Mouse (Mus musculus) heart, embryonic 14.5 days (tissue): ENCODE measurements at regions not wholly inside any gene's neighbourhood (a gene's known extent, or its start where the extent isn't known, plus 50 kb on each side); places are given as distances from the start of the nearest gene placed in this dataset.
A peak's percentile ranks its signal among the peaks of the same experiment; 100 is the strongest.

Experiments
- ATAC-seq: fragments of 200-750 bp; cut with Nextera tagmentation; 2 replicates; pipeline ENCODE4 v1.8.0; 2017; ENCODE audit warnings: low read depth, moderate TSS enrichment; ENCODE audit not compliant: insufficient number of reproducible peaks, insufficient read depth, low FRiP score
- H3K27ac ChIP-seq, 2 experiments: fragments of 200-500 bp in 1 of 2; fragments of 300-500 bp in 1 of 2; sonication (generic) in 1 of 2; replicated peaks in 1 of 2; 2 replicates each; pipeline ENCODE4 v1.5.1; 2012 to 2014; ENCODE audit warnings: low read depth in 2 of 2, low read length in 2 of 2, control low read depth in 1 of 2, mild to moderate bottlenecking in 1 of 2, mixed read lengths in 1 of 2; ENCODE audit not compliant: control insufficient read depth in 1 of 2, insufficient read depth in 1 of 2
- H3K27me3 ChIP-seq: fragments of 300-500 bp; sonication (generic); 2 replicates; pipeline ENCODE4 v1.6.1; 2014; ENCODE audit warnings: mild to moderate bottlenecking, low read length, control low read depth; ENCODE audit not compliant: control insufficient read depth, insufficient read depth
- H3K36me3 ChIP-seq: fragments of 300-500 bp; sonication (generic); 2 replicates; pipeline ENCODE4 v1.6.1; 2014; ENCODE audit warnings: mild to moderate bottlenecking, control low read depth, low read length, mixed read lengths; ENCODE audit not compliant: control insufficient read depth, insufficient read depth
- H3K4me1 ChIP-seq, 2 experiments: fragments of 200-500 bp in 1 of 2; fragments of 300-500 bp in 1 of 2; sonication (generic) in 1 of 2; 2 replicates each; pipeline ENCODE4 v1.6.1; 2012 to 2014; ENCODE audit warnings: low read length in 2 of 2, control low read depth in 1 of 2, mixed read lengths in 1 of 2; ENCODE audit not compliant: control insufficient read depth in 2 of 2, insufficient read depth in 2 of 2
- H3K4me2 ChIP-seq: fragments of 300-500 bp; sonication (generic); 2 replicates; pipeline ENCODE4 v1.6.1; 2014; ENCODE audit warnings: mild to moderate bottlenecking, low read length
- H3K4me3 ChIP-seq, 2 experiments: fragments of 200-500 bp in 1 of 2; fragments of 300-500 bp in 1 of 2; sonication (generic) in 1 of 2; 2 replicates each; pipeline ENCODE4 v1.5.1; 2012 to 2014; ENCODE audit warnings: low read length in 2 of 2, mild to moderate bottlenecking in 2 of 2, control low read depth in 1 of 2, low read depth in 1 of 2, moderate library complexity in 1 of 2; ENCODE audit not compliant: control insufficient read depth in 1 of 2, insufficient read depth in 1 of 2
- H3K9ac ChIP-seq: fragments of 300-500 bp; sonication (generic); 2 replicates; pipeline ENCODE4 v1.6.1; 2014; ENCODE audit warnings: mild to moderate bottlenecking, low read length
- H3K9me3 ChIP-seq: fragments of 300-500 bp; sonication (generic); 2 replicates; pipeline ENCODE4 v1.6.1; 2016; ENCODE audit warnings: low read length, control low read depth; ENCODE audit not compliant: control insufficient read depth
- whole genome bisulfite sequencing: fragments of 180-500 bp; shearing (Covaris S2); extraction: QIAGEN DNeasy Blood & Tissue Kit; methylation state at CpG from one replicate; pipeline ENCODE4 v1.1.7; 2014; 5-methylcytosine and 5-hydroxymethylcytosine counted together

GRCm38 (mm10) chr17:15231175-15231574 is 145.5 kb downstream of the Dll1 start:
- H3K4me3 ChIP-seq: no peak overlapping the region
- H3K9ac ChIP-seq: no peak overlapping the region
- no peak overlapping the region for H3K27ac ChIP-seq
- H3K36me3 ChIP-seq: no peaks in the 10 kb centered on the region
- H3K4me1 ChIP-seq: peaks cover 7 to 8% of the 10 kb centered on the region in 2 experiments; a peak in 3 of 4 replicates
- H3K27me3 ChIP-seq: no peaks in the 10 kb centered on the region
- 30% methylated on average over 5 of the region's 5 CpGs for WGBS
- peak; percentile 44; the same call in 1 of the 2 replicates for ATAC-seq
- H3K9me3 ChIP-seq: no peaks in the 10 kb centered on the region
- H3K4me2 ChIP-seq: no peak overlapping the region

GRCm38 (mm10) chr17:15229159-15229558 is 147.5 kb downstream of the Dll1 start:
- Histone ChIP-seq H3K4me3 (no peak overlapping the region), H3K36me3 (no peaks in the 10 kb centered on the region), H3K9ac (no peak overlapping the region), H3K27ac (no peak overlapping the region), H3K9me3 (no peaks in the 10 kb centered on the region), H3K4me1 (peaks cover 7 to 8% of the 10 kb centered on the region in 2 experiments; a peak in 3 of 4 replicates), H3K4me2 (no peak overlapping the region), H3K27me3 (no peaks in the 10 kb centered on the region)
- no peak for ATAC-seq
- 75% methylated on average over 6 of the region's 6 CpGs for WGBS

- no peak overlapping the region for H3K27ac ChIP-seq
- H3K4me2 ChIP-seq: no peak overlapping the region
- no peaks in the 10 kb centered on the region for H3K36me3 ChIP-seq
- no peaks in the 10 kb centered on the region for H3K27me3 ChIP-seq
- no peak overlapping the region for H3K9ac ChIP-seq
- ATAC-seq: no peak
- no peaks in the 10 kb centered on the region for H3K9me3 ChIP-seq
- peaks cover 7 to 8% of the 10 kb centered on the region in 2 experiments; a peak in 3 of 4 replicates for H3K4me1 ChIP-seq
- H3K4me3 ChIP-seq: no peak overlapping the region
- 64% methylated on average over 8 of the region's 8 CpGs for WGBS
Measured at GRCm38 (mm10) chr17:15228077-15228476, 148.6 kb downstream of the Dll1 start.

- no peak overlapping the region for H3K9ac ChIP-seq
- H3K36me3 ChIP-seq: no peaks in the 10 kb centered on the region
- no peak overlapping the region for H3K4me3 ChIP-seq
- H3K27me3 ChIP-seq: 0 out of 2 replicates have a peak, but pooled peaks cover 3% of the 10 kb centered on the region
- H3K27ac ChIP-seq: no peak overlapping the region
- ATAC-seq: no peak
- no peaks in the 10 kb centered on the region for H3K9me3 ChIP-seq
- H3K4me2 ChIP-seq: no peak overlapping the region
- H3K4me1 ChIP-seq: peaks cover 0 to 3% of the 10 kb centered on the region in 2 experiments; a peak in 1 of 4 replicates
- WGBS: 84% methylated on average over 10 of the region's 10 CpGs
Measured at GRCm38 (mm10) chr17:15223826-15224225, 152.8 kb downstream of the Dll1 start.

- no peak for ATAC-seq
- 0 out of 2 replicates have a peak, but pooled peaks cover 4% of the 10 kb centered on the region for H3K27me3 ChIP-seq
- 79% methylated on average over 3 of the region's 3 CpGs for WGBS
- no peaks in the 10 kb centered on the region for H3K9me3 ChIP-seq
- no peak overlapping the region for H3K4me3 ChIP-seq
- H3K27ac ChIP-seq: no peak overlapping the region
- peaks cover 0 to 3% of the 10 kb centered on the region in 2 experiments; a peak in 1 of 4 replicates for H3K4me1 ChIP-seq
- H3K9ac ChIP-seq: no peak overlapping the region
- H3K36me3 ChIP-seq: no peaks in the 10 kb centered on the region
- no peak overlapping the region for H3K4me2 ChIP-seq
Measured at GRCm38 (mm10) chr17:15222923-15223322, 153.7 kb downstream of the Dll1 start.

- Histone ChIP-seq H3K4me2 (no peak overlapping the region), H3K4me1 (peaks cover 4 to 6% of the 10 kb centered on the region in 2 experiments; a peak in 2 of 4 replicates), H3K27me3 (0 out of 2 replicates have a peak, but pooled peaks cover 4% of the 10 kb centered on the region), H3K9ac (no peak overlapping the region), H3K27ac (no peak overlapping the region), H3K4me3 (no peak overlapping the region), H3K9me3 (no peaks in the 10 kb centered on the region), H3K36me3 (no peaks in the 10 kb centered on the region)
- no peak for ATAC-seq
- 43% methylated on average over 1 of the region's 1 CpGs for WGBS
Measured at GRCm38 (mm10) chr17:15214157-15214685, 162.5 kb downstream of the Dll1 start.

- no peak overlapping the region for H3K9ac ChIP-seq
- H3K4me1 ChIP-seq: peaks cover 16 to 17% of the 10 kb centered on the region in 2 experiments
- H3K27me3 ChIP-seq: 0 out of 2 replicates have a peak, but pooled peaks cover 4% of the 10 kb centered on the region
- no peak for ATAC-seq
- no peaks in the 10 kb centered on the region for H3K9me3 ChIP-seq
- no peak overlapping the region for H3K27ac ChIP-seq
- H3K4me2 ChIP-seq: peak overlapping the region; percentile 55
- H3K4me3 ChIP-seq: no peak overlapping the region
- no peaks in the 10 kb centered on the region for H3K36me3 ChIP-seq
- 50% methylated on average over 3 of the region's 3 CpGs for WGBS
Measured at GRCm38 (mm10) chr17:15208808-15209173, 167.5 kb upstream of the Gm3448 start.
